Comparison of ENCODE assay signal across 25 mouse cellular contexts in the genomic region with DNA sequence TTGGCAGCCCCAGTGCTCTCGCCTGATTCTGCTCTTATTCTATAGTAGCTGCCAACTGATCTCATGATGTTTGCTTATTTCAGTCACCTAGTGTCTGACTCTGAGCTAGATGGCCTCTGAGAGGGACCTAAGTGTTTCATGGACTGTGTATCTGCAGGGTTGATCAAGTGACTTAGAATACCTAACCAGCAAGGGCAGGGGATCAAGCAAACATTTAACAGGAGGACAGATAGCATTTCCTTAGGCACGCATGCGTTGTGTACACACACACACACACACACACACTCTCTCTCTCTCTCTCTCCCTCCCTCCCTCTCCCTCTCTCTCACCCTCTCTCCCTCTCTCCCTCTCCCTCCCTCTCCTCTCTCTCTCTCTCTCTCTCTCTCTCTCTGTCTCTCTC.
"Had no signal": no experiment of that assay in that cellular context is flagged by ENCODE, and none has a peak within 500 bp of the region (broad histone marks: within the 10 kb centered on the region; RNA-seq: fewer than 3 reads in every experiment).

No protein-coding gene starts in this region.

- H3K9me3 ChIP-seq: embryonic facial prominence, embryonic 10.5 days; embryonic facial prominence, embryonic 12.5 days; embryonic facial prominence, embryonic 13.5 days; embryonic facial prominence, embryonic 15.5 days; forebrain, embryonic 10.5 days; forebrain, embryonic 12.5 days; forebrain, embryonic 13.5 days; forebrain, embryonic 15.5 days had no signal

- H3K4me2 ChIP-seq: embryonic facial prominence, embryonic 12.5 days; embryonic facial prominence, embryonic 13.5 days; embryonic facial prominence, embryonic 15.5 days; forebrain, embryonic 12.5 days; forebrain, embryonic 13.5 days; forebrain, embryonic 15.5 days had no signal

- H3K9ac ChIP-seq: embryonic facial prominence, embryonic 12.5 days; embryonic facial prominence, embryonic 13.5 days; embryonic facial prominence, embryonic 15.5 days; forebrain, embryonic 12.5 days; forebrain, embryonic 13.5 days; forebrain, embryonic 15.5 days; forebrain, postnatal 0 days had no signal

- H3K27me3 ChIP-seq: embryonic facial prominence, embryonic 12.5 days; embryonic facial prominence, embryonic 13.5 days; embryonic facial prominence, embryonic 15.5 days; forebrain, embryonic 12.5 days; forebrain, embryonic 13.5 days; forebrain, embryonic 15.5 days had no signal

- H3K4me1 ChIP-seq: embryonic facial prominence, embryonic 10.5 days; embryonic facial prominence, embryonic 12.5 days; embryonic facial prominence, embryonic 13.5 days; embryonic facial prominence, embryonic 15.5 days had no signal

- DNase-seq: cerebellum, adult 2 months; cerebellum, adult 8-10 months; cerebellum, adult 9-10 months; cerebellum, adult 9-11 months; cerebellum, postnatal 10 days; cerebellum, postnatal 14 days; cerebellum, postnatal 25 days; cerebellum, postnatal 36 days; embryo, embryonic 11 days; forebrain, postnatal 0 days; gastrocnemius, adult 2 months; gastrocnemius, postnatal 10 days; gastrocnemius, postnatal 14 days; gastrocnemius, postnatal 25 days; gastrocnemius, postnatal 36 days; heart, adult 11 months had no signal

- H3K27ac ChIP-seq: embryonic facial prominence, embryonic 10.5 days; embryonic facial prominence, embryonic 12.5 days; embryonic facial prominence, embryonic 13.5 days; embryonic facial prominence, embryonic 15.5 days; forebrain, embryonic 10.5 days; forebrain, embryonic 12.5 days; forebrain, embryonic 13.5 days; forebrain, embryonic 15.5 days; gastrocnemius, adult 2 months had no signal

- H3K36me3 ChIP-seq: embryonic facial prominence, embryonic 10.5 days; embryonic facial prominence, embryonic 12.5 days; embryonic facial prominence, embryonic 13.5 days; embryonic facial prominence, embryonic 15.5 days; forebrain, embryonic 10.5 days; forebrain, embryonic 12.5 days; forebrain, embryonic 15.5 days had no signal

- H3K4me3 ChIP-seq: embryonic facial prominence, embryonic 10.5 days; embryonic facial prominence, embryonic 12.5 days; embryonic facial prominence, embryonic 13.5 days; embryonic facial prominence, embryonic 15.5 days; erythroblast, embryonic 14.5 days; forebrain, embryonic 10.5 days; forebrain, embryonic 12.5 days; forebrain, embryonic 13.5 days; forebrain, embryonic 15.5 days; gastrocnemius, adult 2 months had no signal
